Mouse (Mus musculus) myocyte (in vitro differentiated cells): ENCODE measurements around the gene Snx33. TPM values are rescaled to one million over a fixed set of nuclear protein-coding genes. Genes with fewer than 3 reads are reported as not detected.

Experiments used
- H3K27me3 ChIP-seq: one replicate; pipeline ENCODE4 v1.6.1; 2011; ENCODE audit not compliant: control insufficient read depth, insufficient read depth, insufficient read length
- H3K36me3 ChIP-seq: one replicate; pipeline ENCODE4 v1.6.1; 2011; ENCODE audit not compliant: control insufficient read depth, insufficient read depth
- H3K4me2 ChIP-seq: one replicate; pipeline ENCODE4 v1.6.1; 2011; ENCODE audit warnings: low read depth, control low read depth
- H3K4me3 ChIP-seq: one replicate; pipeline ENCODE4 v1.5.1; 2011; ENCODE audit warnings: mild to moderate bottlenecking, control low read depth, moderate library complexity
- H3K79me2 ChIP-seq: one replicate; pipeline ENCODE4 v1.6.1; 2011; ENCODE audit not compliant: control insufficient read depth, insufficient read depth
- H3ac ChIP-seq: one replicate; pipeline ENCODE4 v1.6.1; 2011; ENCODE audit not compliant: control insufficient read depth, insufficient read length
- CEBPB ChIP-seq: IDR thresholded peaks from 2 replicates; pipeline ENCODE4 v1.6.1; 2011; ENCODE audit warnings: mild to moderate bottlenecking, moderate library complexity; ENCODE audit not compliant: poor library complexity, insufficient read depth, severe bottlenecking
- E2F4 ChIP-seq: IDR thresholded peaks from one replicate; pipeline ENCODE4 v1.6.1; 2011; ENCODE audit warnings: mild to moderate bottlenecking, control low read depth, moderate library complexity; ENCODE audit not compliant: insufficient read depth
- MAX ChIP-seq: IDR thresholded peaks from one replicate; pipeline ENCODE4 v1.6.1; 2011; ENCODE audit warnings: low read depth, mild to moderate bottlenecking, control low read depth
- MYOD1 ChIP-seq, 3 experiments: IDR thresholded peaks; one replicate each; pipeline ENCODE4 v1.6.1; 2011; ENCODE audit warnings: control low read depth in 2 of 3, low read depth in 2 of 3, mild to moderate bottlenecking in 2 of 3, moderate library complexity in 1 of 3; ENCODE audit not compliant: insufficient read length in 2 of 3, control insufficient read depth in 1 of 3
- MYOG ChIP-seq, 3 experiments: IDR thresholded peaks; one replicate each; pipeline ENCODE4 v1.6.1; 2011; ENCODE audit warnings: control low read depth in 2 of 3, low read depth in 2 of 3, mild to moderate bottlenecking in 2 of 3; ENCODE audit not compliant: insufficient read length in 2 of 3, control insufficient read depth in 1 of 3, insufficient read depth in 1 of 3
- POLR2A ChIP-seq: IDR thresholded peaks from one replicate; pipeline ENCODE4 v1.6.1; 2011; ENCODE audit warnings: low read depth, mild to moderate bottlenecking, control low read depth, moderate library complexity; ENCODE audit not compliant: insufficient read length
- POLR2AphosphoS2 ChIP-seq: IDR thresholded peaks from one replicate; pipeline ENCODE4 v1.6.1; 2011; ENCODE audit warnings: low read depth, control low read depth; ENCODE audit not compliant: insufficient read length
- REST ChIP-seq: IDR thresholded peaks from one replicate; pipeline ENCODE4 v1.6.1; 2011; ENCODE audit warnings: mild to moderate bottlenecking, control low read depth, moderate library complexity; ENCODE audit not compliant: insufficient read depth, insufficient read length
- SRF ChIP-seq: IDR thresholded peaks from one replicate; pipeline ENCODE4 v1.6.1; 2011; ENCODE audit warnings: low read depth; ENCODE audit not compliant: control insufficient read depth, insufficient read length
- TCF12 ChIP-seq: IDR thresholded peaks from one replicate; pipeline ENCODE4 v1.6.1; 2011; ENCODE audit warnings: mild to moderate bottlenecking, control low read depth; ENCODE audit not compliant: poor library complexity, insufficient read depth, severe bottlenecking
- TCF3 ChIP-seq: IDR thresholded peaks from one replicate; pipeline ENCODE4 v1.6.1; 2011; ENCODE audit warnings: low read depth, control low read depth; ENCODE audit not compliant: insufficient read length
- USF1 ChIP-seq: IDR thresholded peaks from one replicate; pipeline ENCODE4 v1.6.1; 2011; ENCODE audit warnings: low read depth, mild to moderate bottlenecking, control low read depth, moderate library complexity
- polyA plus RNA-seq: library from polyadenylated mRNA; unstranded; fragments of >200 nt; fragmentation: generic; extraction: Trizol; gene quantifications from one replicate; pipeline ENCODE4 v1.2.1, GENCODE M21; 2012; ENCODE audit warnings: missing spikeins

Gene Snx33
- polyA plus RNA-seq, 1 experiment, result 9.4 TPM

- Histone ChIP-seq H3K79me2 (peaks cover 35% of the 10 kb centered on the region), H3K4me2 (no peak overlapping the region), H3K4me3 (no peak overlapping the region), H3K36me3 (peaks cover 11% of the 10 kb centered on the region), H3ac (no peak overlapping the region), H3K27me3 (no peaks in the 10 kb centered on the region)
- TF ChIP-seq MYOD1 (IDR thresholded peaks at IDR 0.05; ENCODE audit: control insufficient read depth in 1 of 3, insufficient read length in 2 of 3, low read depth in 2 of 3) (no peak), POLR2AphosphoS2 (no peak), TCF3 (no peak), SRF (no peak), MYOG (IDR thresholded peaks at IDR 0.05; ENCODE audit: control insufficient read depth in 1 of 3, insufficient read depth in 1 of 3, insufficient read length in 2 of 3, low read depth in 2 of 3) (no peak), MAX (no peak), USF1 (no peak), E2F4 (no peak), CEBPB (no peak), REST (no peak), POLR2A (no peak), TCF12 (no peak)
Observed at GRCm38 (mm10) chr9:56877284-56877683, 50.9 kb downstream of the Snx33 start.

- peaks cover 11% of the 10 kb centered on the region for H3K36me3 ChIP-seq
- H3K4me2 ChIP-seq, result no peak overlapping the region
- H3K27me3 ChIP-seq, result no peaks in the 10 kb centered on the region
- peaks cover 40% of the 10 kb centered on the region for H3K79me2 ChIP-seq
- no peak overlapping the region for H3ac ChIP-seq
- TF ChIP-seq REST (no peak), E2F4 (no peak), POLR2A (no peak), USF1 (no peak), MYOD1 (IDR thresholded peaks at IDR 0.05; ENCODE audit: control insufficient read depth in 1 of 3, insufficient read length in 2 of 3, low read depth in 2 of 3) (peak in 2 of 3 experiments; percentile 28 to 59), POLR2AphosphoS2 (peak; percentile 24), TCF12 (no peak), SRF (no peak), MYOG (IDR thresholded peaks at IDR 0.05; ENCODE audit: control insufficient read depth in 1 of 3, insufficient read depth in 1 of 3, insufficient read length in 2 of 3, low read depth in 2 of 3) (peak in 2 of 3 experiments; percentile 6 to 56), MAX (no peak), CEBPB (no peak), TCF3 (no peak)
- H3K4me3 ChIP-seq, result no peak overlapping the region
Observed at GRCm38 (mm10) chr9:56876784-56877183, 51.4 kb downstream of the Snx33 start.

DNA sequence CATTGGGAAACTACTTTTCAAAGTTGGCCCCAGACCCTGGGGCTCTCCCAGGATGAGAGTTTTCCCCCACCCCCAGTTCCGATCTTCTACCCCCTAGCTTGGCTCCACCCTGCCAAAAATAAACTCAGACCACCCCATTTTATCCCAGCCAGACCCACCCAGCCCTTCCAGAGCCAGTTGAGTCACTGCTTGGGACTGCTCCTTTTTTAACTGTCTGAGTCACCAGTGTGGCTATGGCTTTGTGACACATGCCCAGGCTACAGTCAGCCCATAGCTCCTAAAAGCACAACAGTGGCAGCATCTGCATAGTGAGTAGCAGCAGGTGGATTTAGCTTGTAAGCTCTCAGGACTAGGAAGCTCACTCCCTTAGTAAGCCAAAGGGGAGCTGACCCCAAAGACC lies 55.1 kb downstream of the Snx33 start:
- TF ChIP-seq TCF12 (peak; percentile 70), USF1 (peak; percentile 10), SRF (no peak), CEBPB (no peak), MYOD1 (IDR thresholded peaks at IDR 0.05; ENCODE audit: control insufficient read depth in 1 of 3, insufficient read length in 2 of 3, low read depth in 2 of 3) (peak in 2 of 3 experiments; percentile 64 to 77), E2F4 (no peak), REST (no peak), MYOG (IDR thresholded peaks at IDR 0.05; ENCODE audit: control insufficient read depth in 1 of 3, insufficient read depth in 1 of 3, insufficient read length in 2 of 3, low read depth in 2 of 3) (peak in 2 of 3 experiments; percentile 46 to 62)
- no peak overlapping the region for H3ac ChIP-seq
- peaks cover 11% of the 10 kb centered on the region for H3K36me3 ChIP-seq
- peak overlapping the region; percentile 69 for H3K4me2 ChIP-seq
- H3K27me3 ChIP-seq, result no peaks in the 10 kb centered on the region
- H3K4me3 ChIP-seq, result no peak overlapping the region
- H3K79me2 ChIP-seq, result peaks cover 52% of the 10 kb centered on the region

DNA sequence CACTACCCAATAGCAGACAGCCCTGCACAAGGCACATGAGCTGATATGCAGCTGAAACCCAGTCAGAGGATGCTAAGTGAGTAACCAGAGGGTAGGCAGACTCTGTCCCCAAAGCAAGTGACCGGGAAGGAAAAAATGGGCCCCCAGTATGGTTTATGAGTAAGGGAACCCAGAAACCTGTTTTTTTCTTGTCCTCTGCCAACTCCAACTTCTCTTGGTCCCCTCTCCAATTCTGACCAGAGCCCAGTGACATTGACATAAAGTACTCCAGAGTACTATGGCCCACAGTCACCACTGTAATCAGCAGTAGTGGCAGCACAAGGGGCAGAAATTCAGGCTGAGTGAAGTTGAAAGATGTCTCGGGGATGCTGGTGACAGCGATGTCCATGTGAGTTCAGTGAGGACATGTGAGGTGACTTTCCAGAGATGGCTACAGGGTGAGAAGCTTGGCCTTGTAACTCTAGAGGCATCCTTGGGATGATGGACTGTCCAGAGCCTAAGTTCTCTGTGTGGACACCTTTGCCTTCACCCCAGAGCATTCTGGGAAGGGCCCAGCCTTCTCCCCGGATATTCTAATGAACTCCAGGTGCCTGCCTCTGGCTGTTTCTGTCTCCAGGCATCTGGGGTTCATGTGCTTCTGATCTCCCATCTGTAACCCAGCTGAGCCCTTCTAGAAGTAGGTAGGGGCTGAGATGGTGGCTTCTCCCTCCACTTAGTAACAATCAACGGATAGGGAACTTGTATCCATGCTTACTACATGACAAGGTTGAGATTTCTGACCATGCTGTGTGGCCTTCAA lies 55.9 kb downstream of the Snx33 start:
- Histone ChIP-seq H3K27me3 (no peaks in the 10 kb centered on the region), H3ac (no peak overlapping the region), H3K36me3 (peaks cover 11% of the 10 kb centered on the region), H3K4me3 (no peak overlapping the region), H3K79me2 (peaks cover 54% of the 10 kb centered on the region), H3K4me2 (peak overlapping the region; percentile 76)
- TF ChIP-seq TCF12 (no peak), REST (no peak), E2F4 (no peak), POLR2A (no peak), POLR2AphosphoS2 (no peak)

- TF ChIP-seq MYOG (IDR thresholded peaks at IDR 0.05; ENCODE audit: control insufficient read depth in 1 of 3, insufficient read depth in 1 of 3, insufficient read length in 2 of 3, low read depth in 2 of 3) (no peak), CEBPB (no peak), POLR2AphosphoS2 (peak; percentile 10)
- Histone ChIP-seq H3K4me3 (no peak overlapping the region), H3ac (no peak overlapping the region), H3K27me3 (no peaks in the 10 kb centered on the region), H3K79me2 (peaks cover 61% of the 10 kb centered on the region), H3K36me3 (peaks cover 9% of the 10 kb centered on the region), H3K4me2 (peak overlapping the region; percentile 76)
Observed at GRCm38 (mm10) chr9:56871191-56871590, 57.0 kb downstream of the Snx33 start.
